Mouse (Mus musculus): ENCODE measurements around the gene Cyp4a29. TPM values are rescaled to one million over a fixed set of nuclear protein-coding genes. Genes with fewer than 3 reads are reported as not detected.

Cyp4a29 gene
- polyA plus RNA-seq, 1 experiment from 2014 or later = not detected

Other genes with a start within 250 kb of the Cyp4a29 start
- 2.0 and 2.4 TPM in 2 replicates for gene Stil, start 241.9 kb upstream of the Cyp4a29 start, polyA plus RNA-seq (2015; fragmentation: Nextera tagmentation; extraction: Ambion mirVana)
- 1.2 and 2.0 TPM in 2 replicates for gene Tal1, start 185.7 kb upstream of the Cyp4a29 start, polyA plus RNA-seq (2015; fragmentation: Nextera tagmentation; extraction: Ambion mirVana)
- gene Pdzk1ip1, start 153.4 kb upstream of the Cyp4a29 start, polyA plus RNA-seq (2015; fragmentation: Nextera tagmentation; extraction: Ambion mirVana) = 2.3 and 3.0 TPM in 2 replicates
- gene Cyp4x1, start 107.8 kb upstream of the Cyp4a29 start, polyA plus RNA-seq (2015; fragmentation: Nextera tagmentation; extraction: Ambion mirVana) = 11.6 and 11.8 TPM in 2 replicates
- gene Cyp4a12a, start 57.0 kb downstream of the Cyp4a29 start, polyA plus RNA-seq (2015; fragmentation: Nextera tagmentation; extraction: Ambion mirVana) = not detected in 2 replicates
- not detected in 2 replicates for gene Cyp4a12b, start 169.5 kb downstream of the Cyp4a29 start, polyA plus RNA-seq (2015; fragmentation: Nextera tagmentation; extraction: Ambion mirVana)
- not detected in 2 replicates for gene Cyp4a30b, start 210.5 kb downstream of the Cyp4a29 start, polyA plus RNA-seq (2015; fragmentation: Nextera tagmentation; extraction: Ambion mirVana)

Data from hindbrain, embryonic 16.5 days (tissue).